Mouse (Mus musculus) lung, postnatal 4 days (tissue): ENCODE results near the gene Astn2.
A peak's percentile ranks its signal among the peaks of the same experiment; 100 is the strongest.
"Not testable (repeated sequence)": the region's sequence is repeated elsewhere in the genome, so short reads cannot be mapped to it uniquely, and the experiment has no call there.

Source experiments
- DNase-seq, 2 experiments: peaks; one replicate each; pipeline ENCODE4 v3.0.0; 2021

The Astn2 gene

GRCm38 (mm10) chr4:65744088-65744610, 660.3 kb downstream of the Astn2 start:
- no peak for DNase-seq

DNA sequence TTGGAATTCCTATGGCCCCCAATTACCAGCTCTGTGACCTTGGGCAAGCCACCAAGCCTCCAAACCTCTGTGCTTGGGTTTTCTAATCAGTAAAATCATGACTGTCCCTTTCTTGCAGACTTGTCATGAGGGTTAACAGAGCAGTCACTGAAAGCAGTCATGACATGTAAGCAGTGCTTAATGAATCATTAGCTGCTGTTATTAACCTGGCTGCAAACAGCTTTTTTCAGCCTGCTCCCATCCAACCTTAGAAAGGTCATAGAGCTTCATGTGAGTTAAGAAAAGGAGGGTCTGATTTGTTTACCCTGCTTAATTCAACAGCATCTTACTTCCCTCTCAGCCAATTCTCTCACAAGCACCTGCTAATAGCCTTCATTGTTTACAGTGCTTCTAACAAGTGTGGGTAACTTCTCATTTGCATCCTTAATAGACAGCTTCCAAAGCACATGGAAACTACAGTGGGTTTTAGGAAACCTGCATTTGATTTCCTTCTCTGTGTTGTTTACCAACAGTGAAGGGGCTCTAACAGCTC, 661.2 kb downstream of the Astn2 start:
- DNase-seq: no peak

GRCm38 (mm10) chr4:65724414-65724813, 680.0 kb downstream of the Astn2 start:
- DNase-seq: no peak

- no peak for DNase-seq
Measured at GRCm38 (mm10) chr4:65719610-65720009, 684.8 kb downstream of the Astn2 start.

- no peak for DNase-seq
Measured at GRCm38 (mm10) chr4:65717899-65718298, 686.5 kb downstream of the Astn2 start.

DNA sequence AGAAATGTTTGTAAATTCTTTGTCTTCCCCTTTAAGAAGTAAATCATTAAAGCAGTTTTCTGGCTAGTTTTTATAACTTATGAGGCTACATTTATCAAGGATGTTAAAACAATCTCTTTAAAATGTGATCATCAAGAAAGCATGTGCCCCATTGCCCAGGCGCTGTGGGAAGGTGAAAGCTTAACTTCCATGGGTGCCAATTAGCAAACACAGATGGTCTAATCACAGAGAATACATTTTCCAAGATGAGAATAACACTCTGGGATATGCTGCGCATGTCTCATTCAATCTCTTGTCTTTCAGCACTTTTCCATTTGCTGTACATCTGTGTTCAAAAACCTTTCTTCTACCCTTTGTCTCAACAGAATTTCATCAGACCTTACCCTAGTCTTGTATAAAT, 688.3 kb downstream of the Astn2 start:
- no peak for DNase-seq

DNA sequence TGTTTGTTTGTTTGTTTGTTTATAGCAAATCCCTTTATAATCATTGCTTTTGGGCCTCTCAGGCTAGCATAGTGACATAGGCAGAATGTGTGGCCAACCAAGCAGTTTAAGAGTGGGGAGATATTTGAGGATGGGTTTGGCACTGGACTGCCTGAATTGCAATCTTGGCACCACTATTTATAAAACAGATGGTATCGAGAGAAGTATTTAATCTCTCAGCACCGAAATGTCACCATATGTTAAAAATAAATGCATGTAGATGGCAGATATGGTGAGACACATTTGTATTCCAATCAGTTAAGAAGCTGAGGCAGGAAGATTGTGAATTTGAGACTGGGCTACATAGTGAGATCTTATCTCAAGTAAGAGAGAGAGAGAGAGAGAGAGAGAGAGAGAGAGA, 692.7 kb downstream of the Astn2 start:
- no peak for DNase-seq

DNA sequence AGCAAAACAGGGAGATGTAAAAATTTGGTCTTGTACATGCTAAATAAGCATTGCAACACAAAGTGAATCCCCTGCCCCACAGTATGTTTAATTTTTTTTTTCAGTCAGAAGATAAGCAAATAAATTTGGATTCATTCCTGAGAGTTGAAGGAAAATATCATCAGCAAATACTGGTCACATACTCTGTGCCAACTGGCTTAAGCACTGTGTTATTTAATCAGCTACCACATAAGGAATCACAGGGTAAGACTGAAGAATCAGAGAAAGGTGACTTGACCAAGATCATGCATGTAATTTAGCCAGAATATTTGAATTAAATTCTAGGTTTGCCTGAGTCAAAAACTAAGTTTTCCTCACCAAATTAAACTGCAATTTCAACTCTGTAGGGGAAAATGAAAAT, 693.8 kb downstream of the Astn2 start:
- DNase-seq: no peak

GRCm38 (mm10) chr4:65701848-65702247, 702.6 kb downstream of the Astn2 start:
- DNase-seq: no peak

- DNase-seq: no peak
Measured at GRCm38 (mm10) chr4:65699743-65700361, 704.6 kb downstream of the Astn2 start.

- no peak for DNase-seq
Measured at GRCm38 (mm10) chr4:65695241-65695640, 709.2 kb downstream of the Astn2 start.

GRCm38 (mm10) chr4:65694011-65694410, 710.4 kb downstream of the Astn2 start:
- DNase-seq: no peak

- DNase-seq: no peak
Measured at GRCm38 (mm10) chr4:65687006-65687723, 717.2 kb downstream of the Astn2 start.

DNA sequence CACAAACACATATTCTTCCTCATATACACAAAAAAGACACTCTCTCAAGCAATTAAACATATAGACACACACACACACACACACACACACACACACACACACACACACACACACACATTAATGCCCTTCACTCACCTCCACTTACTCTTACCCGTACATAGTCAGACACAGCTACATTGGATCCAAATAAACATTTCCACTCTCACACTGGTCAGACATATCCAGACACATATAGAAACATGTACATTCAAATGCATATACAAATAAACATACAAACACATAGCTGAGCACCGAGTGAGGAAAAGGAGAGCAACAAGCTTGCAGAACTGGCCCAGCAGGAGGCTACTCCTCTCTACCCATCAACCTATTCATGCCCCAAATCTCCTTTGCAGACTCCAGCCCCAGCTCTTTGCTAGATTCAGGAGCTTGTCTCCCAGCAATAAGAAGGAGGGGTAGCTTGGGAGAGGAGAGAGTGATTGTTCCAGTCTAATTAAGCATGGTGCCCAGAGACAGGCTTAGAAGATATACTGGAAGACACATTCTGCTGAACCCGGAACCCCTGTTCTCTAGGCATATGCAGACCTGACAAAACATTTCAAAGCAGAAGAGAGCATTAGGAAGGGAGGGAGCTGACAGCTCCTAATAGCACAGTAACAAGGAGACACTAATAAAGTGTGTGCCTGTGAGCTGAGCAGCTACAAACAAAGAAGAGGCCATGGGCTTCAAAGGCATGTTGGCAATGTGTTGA, 718.0 kb downstream of the Astn2 start:
- DNase-seq: no peak

- DNase-seq: no peak
Measured at GRCm38 (mm10) chr4:65684401-65684800, 720.0 kb downstream of the Astn2 start.

- DNase-seq: not testable (repeated sequence)
Measured at GRCm38 (mm10) chr4:65679786-65680185, 724.6 kb downstream of the Astn2 start.

DNA sequence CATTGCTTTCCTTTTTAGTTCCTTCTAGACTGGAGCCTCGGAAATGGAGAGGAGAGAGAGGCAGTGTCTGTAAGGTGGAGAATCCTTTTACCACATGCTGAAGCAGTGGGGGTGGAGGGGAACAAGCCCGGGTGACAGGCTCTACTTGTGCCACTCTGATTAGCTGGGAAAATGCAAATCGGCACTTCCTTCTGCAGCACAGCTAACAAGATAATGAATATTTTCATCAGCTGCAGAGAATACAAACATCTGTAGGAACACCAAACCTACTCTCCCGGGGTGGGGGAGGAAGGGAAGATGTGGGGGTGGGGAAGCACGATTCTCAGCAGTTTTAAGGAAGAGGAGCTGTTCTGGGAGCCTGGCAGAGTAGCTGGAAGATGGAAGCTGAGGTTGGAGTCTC, 725.5 kb downstream of the Astn2 start:
- DNase-seq: no peak

DNA sequence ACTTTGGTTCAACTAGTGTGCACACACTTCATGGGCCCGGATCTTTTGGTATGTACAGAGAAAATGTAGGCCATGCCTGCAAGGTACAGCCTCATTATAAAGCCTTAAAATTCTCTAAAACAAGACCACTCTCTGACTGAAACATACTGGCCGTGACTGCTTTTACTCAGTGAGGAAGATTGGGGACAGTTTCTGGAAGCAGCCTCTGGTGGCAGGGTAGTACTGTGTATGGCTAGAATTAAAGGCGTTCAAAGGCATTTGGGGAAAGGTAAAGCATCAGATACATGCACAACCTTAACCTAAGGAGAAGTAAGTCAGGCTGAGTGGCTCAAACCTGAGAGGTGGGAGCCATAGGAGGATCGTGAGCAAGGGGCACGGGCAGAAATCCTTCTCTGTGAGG, 725.9 kb downstream of the Astn2 start:
- DNase-seq: no peak

GRCm38 (mm10) chr4:65674267-65674978, 730.0 kb downstream of the Astn2 start:
- DNase-seq: no peak

GRCm38 (mm10) chr4:65673418-65673933, 730.9 kb downstream of the Astn2 start:
- DNase-seq: no peak

DNA sequence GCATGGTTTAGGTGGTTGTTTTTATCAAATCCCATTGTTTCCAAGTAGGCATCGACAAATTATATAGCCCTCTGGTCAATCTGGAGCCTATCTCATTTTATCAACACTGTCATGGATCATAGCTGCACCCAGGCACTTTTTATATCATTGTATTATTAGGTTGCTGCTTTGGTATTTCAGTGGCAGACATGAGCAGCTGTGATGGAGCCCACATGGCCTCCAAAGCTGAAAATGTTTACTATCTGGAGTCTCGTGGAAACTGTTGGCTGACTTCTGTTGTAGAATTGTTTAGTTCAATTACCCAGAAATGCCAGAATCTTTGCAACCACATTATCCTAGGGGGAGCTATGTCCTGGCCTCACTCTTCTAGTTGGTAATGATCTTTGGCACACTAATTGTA, 732.1 kb downstream of the Astn2 start:
- peak; percentile 9 to 36 for DNase-seq

DNA sequence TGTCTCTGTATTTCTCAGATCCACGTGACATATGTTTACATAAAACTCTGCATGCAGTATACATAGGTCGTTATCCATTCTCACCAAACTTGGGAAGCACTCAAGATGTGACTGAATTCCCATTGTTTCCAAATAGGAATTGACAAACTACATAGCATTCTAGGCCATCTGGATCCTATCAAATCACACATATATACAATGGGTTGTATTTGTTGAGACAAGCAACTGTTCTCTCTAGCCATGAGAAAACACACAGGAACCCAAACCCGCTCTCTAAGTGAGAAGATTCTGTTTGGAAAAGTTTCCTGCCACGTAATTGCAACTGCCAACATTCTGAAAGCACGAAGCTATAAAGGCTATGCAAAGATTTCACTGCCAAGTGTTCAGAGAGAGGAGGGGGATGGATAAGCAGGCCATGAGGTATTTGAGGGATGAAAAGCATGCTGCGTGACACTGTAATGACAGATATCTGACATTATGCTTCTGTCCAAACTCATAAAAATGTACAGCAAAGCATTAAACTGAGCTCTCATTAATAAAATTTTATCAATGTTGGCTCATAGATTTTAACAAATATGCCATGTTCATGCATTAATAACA, 732.7 kb downstream of the Astn2 start:
- DNase-seq: no peak
